Mouse (Mus musculus) adrenal gland, adult (tissue): ENCODE results near the gene Spata48.

Experiments used
- DNase-seq, 2 experiments: peaks; one replicate each; pipeline ENCODE4 v3.0.0; 2022 to 2023; ENCODE audit warnings: low spot score in 1 of 2; ENCODE audit not compliant: inconsistent age in 2 of 2

The Spata48 gene

GRCm38 (mm10) chr11:11530126-11530525 lies 68.2 kb downstream of the Spata48 start:
- DNase-seq: no peak

- DNase-seq: no peak
Observed at GRCm38 (mm10) chr11:11536295-11536694, 74.4 kb downstream of the Spata48 start.

- no peak for DNase-seq
Observed at GRCm38 (mm10) chr11:11545948-11546347, 84.1 kb downstream of the Spata48 start.

- no peak for DNase-seq
Observed at GRCm38 (mm10) chr11:11546903-11547511, 85.1 kb downstream of the Spata48 start.

- DNase-seq: peak in 1 of 2 experiments; percentile 42
Observed at GRCm38 (mm10) chr11:11547597-11548240, 85.8 kb downstream of the Spata48 start.

GRCm38 (mm10) chr11:11555563-11555962 lies 93.7 kb downstream of the Spata48 start:
- no peak for DNase-seq

GRCm38 (mm10) chr11:11556186-11556585 lies 94.3 kb downstream of the Spata48 start:
- DNase-seq: no peak

- DNase-seq: peak; percentile 36 to 82
Observed at GRCm38 (mm10) chr11:11557173-11557967, 95.5 kb downstream of the Spata48 start.

GRCm38 (mm10) chr11:11558662-11559061 lies 96.8 kb downstream of the Spata48 start:
- DNase-seq: no peak

GRCm38 (mm10) chr11:11559099-11559686 lies 97.3 kb downstream of the Spata48 start:
- DNase-seq: no peak

- DNase-seq: no peak
Observed at GRCm38 (mm10) chr11:11561118-11561517, 99.2 kb downstream of the Spata48 start.

GRCm38 (mm10) chr11:11564266-11565044 lies 102.6 kb downstream of the Spata48 start:
- no peak for DNase-seq
